Mouse (Mus musculus) 416B (cell line): Measurements from ENCODE around the gene Zbtb16.
A peak's percentile ranks its signal among the peaks of the same experiment; 100 is the strongest.

Experiments
- DNase-seq: peaks from one replicate; pipeline ENCODE4 v3.0.0; 2011; ENCODE audit warnings: low read depth

Zbtb16 gene

GRCm38 (mm10) chr9:48744451-48744850 is 91.6 kb downstream of the Zbtb16 start:
- no peak for DNase-seq

- no peak for DNase-seq
Observed at GRCm38 (mm10) chr9:48743338-48744285, 92.4 kb downstream of the Zbtb16 start.

GRCm38 (mm10) chr9:48742150-48742549 is 93.9 kb downstream of the Zbtb16 start:
- DNase-seq = no peak

GRCm38 (mm10) chr9:48741433-48742077 is 94.5 kb downstream of the Zbtb16 start:
- DNase-seq = no peak

GRCm38 (mm10) chr9:48740732-48741255 is 95.2 kb downstream of the Zbtb16 start:
- no peak for DNase-seq

GRCm38 (mm10) chr9:48740098-48740505 is 95.9 kb downstream of the Zbtb16 start:
- DNase-seq = peak; percentile 95

GRCm38 (mm10) chr9:48738795-48739476 is 97.1 kb downstream of the Zbtb16 start:
- DNase-seq = peak; percentile 25

- no peak for DNase-seq
Observed at GRCm38 (mm10) chr9:48737911-48738310, 98.1 kb downstream of the Zbtb16 start.

- DNase-seq = no peak
Observed at GRCm38 (mm10) chr9:48737210-48737850, 98.7 kb downstream of the Zbtb16 start.

- DNase-seq = no peak
Observed at GRCm38 (mm10) chr9:48736361-48737209, 99.4 kb downstream of the Zbtb16 start.

GRCm38 (mm10) chr9:48735466-48736312 is 100.3 kb downstream of the Zbtb16 start:
- DNase-seq = no peak

GRCm38 (mm10) chr9:48734725-48735465 is 101.1 kb downstream of the Zbtb16 start:
- DNase-seq = no peak

GRCm38 (mm10) chr9:48733817-48734544 is 102.0 kb downstream of the Zbtb16 start:
- DNase-seq = peak; percentile 85

GRCm38 (mm10) chr9:48733083-48733482 is 102.9 kb downstream of the Zbtb16 start:
- DNase-seq = no peak

GRCm38 (mm10) chr9:48731651-48732536 is 104.1 kb downstream of the Zbtb16 start:
- DNase-seq = no peak

GRCm38 (mm10) chr9:48730446-48730979 is 105.5 kb downstream of the Zbtb16 start:
- no peak for DNase-seq

GRCm38 (mm10) chr9:48729471-48729870 is 106.6 kb downstream of the Zbtb16 start:
- DNase-seq = no peak
